Mouse (Mus musculus): ENCODE measurements around the gene Tmppe. TPM values are rescaled to one million over a fixed set of nuclear protein-coding genes. Genes with fewer than 3 reads are reported as not detected.

The Tmppe gene
- total RNA-seq, 2 experiments from 2014 or later, result 10.0 to 10.6 TPM

DNA sequence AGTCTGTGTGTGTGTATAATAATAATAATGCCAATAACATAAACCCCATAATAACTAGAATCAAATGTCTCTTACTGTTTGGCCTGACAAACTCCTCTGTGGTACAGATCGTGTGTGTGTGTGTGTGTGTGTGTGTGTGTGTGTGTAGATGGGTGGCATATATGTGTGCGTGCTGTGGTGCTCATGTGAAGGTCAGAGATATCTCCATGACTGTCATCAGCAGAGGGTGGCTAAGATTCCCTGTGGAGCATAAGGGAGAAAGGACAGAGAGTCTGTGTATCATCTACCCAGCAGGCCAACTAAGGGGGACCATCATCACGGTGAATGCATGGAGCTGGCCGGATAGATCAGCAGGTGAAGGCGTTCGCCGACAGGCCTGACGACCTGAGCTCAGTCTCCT is 46.0 kb downstream of the Tmppe start:
- no peak for DNase-seq

DNA sequence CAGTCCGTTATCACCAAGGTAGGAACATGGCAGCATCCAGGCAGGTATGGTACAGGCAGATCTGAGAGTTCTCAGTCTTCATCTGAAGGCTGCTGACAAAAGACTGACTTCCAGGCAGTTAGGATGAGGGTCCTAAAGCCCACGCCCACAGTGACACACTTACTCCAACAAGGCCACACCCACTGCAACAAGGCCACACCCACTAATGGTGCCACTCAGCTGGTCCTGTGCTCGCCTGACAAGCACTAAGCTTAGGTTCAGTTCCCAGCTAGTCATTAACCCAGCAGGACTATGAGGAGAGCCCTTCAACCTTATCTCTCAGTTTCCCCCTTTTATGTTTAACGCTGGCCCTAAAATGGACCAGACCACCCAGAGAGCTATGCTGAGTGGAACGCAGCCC is 47.8 kb downstream of the Tmppe start:
- no peak for DNase-seq

DNA sequence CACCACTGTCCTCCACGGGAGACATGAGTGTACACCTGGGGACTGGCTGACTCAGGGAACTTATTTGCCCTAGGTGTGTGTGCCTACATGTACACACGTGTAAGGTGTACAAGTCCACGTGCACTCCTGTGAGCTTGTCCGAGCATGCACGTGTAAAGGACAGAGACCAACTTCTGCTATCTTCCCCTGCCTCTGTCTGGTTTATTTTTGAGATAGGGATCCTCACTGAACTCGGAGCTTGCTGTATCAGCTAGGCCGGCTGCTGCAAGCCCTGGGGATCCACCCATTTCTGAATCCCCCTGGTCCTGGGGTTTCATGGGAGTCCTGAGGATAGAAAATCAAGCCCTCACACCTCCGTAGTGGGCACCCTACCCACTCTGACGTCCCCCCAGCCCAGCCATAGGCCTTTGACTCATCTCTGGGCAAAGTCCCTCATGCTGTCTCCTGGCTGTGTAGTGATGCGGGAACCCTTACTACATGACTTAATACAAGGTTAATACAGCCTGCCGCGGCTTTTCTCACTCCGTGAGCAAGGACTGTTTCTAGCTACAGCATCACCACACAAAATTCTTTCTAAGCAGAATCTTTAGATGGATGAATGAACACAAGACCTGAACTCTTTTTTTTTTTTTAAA is 48.3 kb downstream of the Tmppe start:
- no peak for DNase-seq

DNA sequence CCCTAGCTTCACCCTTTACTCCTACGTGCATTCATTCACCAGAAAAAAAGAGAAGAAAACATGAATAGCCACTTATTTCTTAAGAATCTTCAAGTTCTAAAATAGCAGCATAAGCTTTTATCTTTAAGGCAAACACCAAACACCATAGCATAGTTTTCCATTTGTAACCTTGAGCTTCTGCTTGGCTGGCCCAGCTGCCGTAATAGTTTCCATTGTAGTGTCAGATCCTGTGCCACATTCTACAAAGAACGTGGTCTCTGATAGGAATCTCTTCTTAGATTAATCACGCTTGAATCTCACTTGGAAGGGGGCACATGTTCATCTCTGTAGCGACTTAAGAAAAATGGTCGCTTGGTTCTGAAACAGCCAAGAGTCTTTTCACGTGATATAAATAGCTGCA is 50.7 kb downstream of the Tmppe start:
- no peak for DNase-seq

DNA sequence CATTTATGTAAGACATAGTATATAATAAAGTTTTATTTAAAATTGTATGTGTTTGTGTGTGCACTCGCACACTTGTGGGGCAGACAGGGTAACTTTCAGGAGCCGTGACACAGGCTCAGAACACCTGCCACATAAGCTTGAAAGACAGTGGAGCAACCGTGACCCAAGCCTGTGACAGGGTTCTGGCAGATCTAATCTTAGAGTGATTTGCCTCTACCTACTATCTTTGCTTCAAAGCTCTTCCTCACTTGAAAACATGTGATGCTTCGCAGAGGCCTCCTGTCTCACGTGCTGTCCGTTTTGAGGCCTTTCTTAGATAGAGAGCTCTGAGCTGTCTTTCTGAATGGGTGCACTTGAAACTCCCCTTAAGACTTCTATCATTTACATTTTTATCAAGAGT is 51.5 kb downstream of the Tmppe start:
- DNase-seq, result no peak

DNA sequence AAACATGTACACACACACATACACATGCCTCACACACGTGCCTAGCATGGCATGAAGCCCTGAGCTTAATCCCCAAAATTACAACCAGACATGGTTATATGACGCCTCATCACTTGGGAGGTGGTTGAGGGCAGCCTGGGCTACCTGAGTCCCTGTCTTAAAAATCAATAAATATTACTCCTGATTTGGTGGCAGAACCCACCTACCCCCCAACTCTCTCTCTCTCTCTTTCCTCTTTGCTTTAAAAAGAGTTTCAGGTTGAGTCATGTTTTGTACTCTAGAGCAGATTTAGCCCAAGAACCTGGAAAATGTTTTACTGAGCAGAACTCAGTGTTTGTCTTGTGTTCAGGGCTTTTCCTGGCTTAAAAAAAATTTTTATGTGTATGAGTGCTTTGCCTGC is 54.5 kb downstream of the Tmppe start:
- no peak for DNase-seq

Other genes with a start within 250 kb of the Tmppe start
- gene Bcl2a1c, start 71.0 kb upstream of the Tmppe start, total RNA-seq (2021), result not detected
- gene Crtap, start 10.4 kb upstream of the Tmppe start, total RNA-seq (2021), result 1 to 10 TPM; 6.9 to 7.0 TPM
- gene Glb1, start within 50 bp of the Tmppe start, total RNA-seq (2021), result 10 to 100 TPM; 20.6 to 21.9 TPM
- gene Ccr4, start 103.8 kb downstream of the Tmppe start, total RNA-seq (2021), result not detected
- not detected for gene C130032M10Rik, start 114.6 kb downstream of the Tmppe start, total RNA-seq (2021)
- gene Trim71, start 163.3 kb downstream of the Tmppe start, total RNA-seq (2021), result 1 to 10 TPM; 1.1 to 1.5 TPM
- 10 to 100 TPM; 56.1 to 57.3 TPM for gene Cnot10, start 239.1 kb downstream of the Tmppe start, total RNA-seq (2021)

Measured in layer of hippocampus, postnatal 36 days (tissue).